Mouse (Mus musculus): ENCODE results near the gene Gucy2d.
A peak's percentile ranks its signal among the peaks of the same experiment; 100 is the strongest.

Gucy2d gene

GRCm38 (mm10) chr7:98439956-98440466 lies at the start of gene Gucy2d:
Gene Gucy2d (plus strand): TSS chr7:98440416.
- no peak for DNase-seq (ENCODE audit: low read depth, low spot score)

GRCm38 (mm10) chr7:98390486-98390885 lies 49.7 kb upstream of the Gucy2d start:
- DNase-seq (ENCODE audit: low read depth, low spot score) = no peak

DNA sequence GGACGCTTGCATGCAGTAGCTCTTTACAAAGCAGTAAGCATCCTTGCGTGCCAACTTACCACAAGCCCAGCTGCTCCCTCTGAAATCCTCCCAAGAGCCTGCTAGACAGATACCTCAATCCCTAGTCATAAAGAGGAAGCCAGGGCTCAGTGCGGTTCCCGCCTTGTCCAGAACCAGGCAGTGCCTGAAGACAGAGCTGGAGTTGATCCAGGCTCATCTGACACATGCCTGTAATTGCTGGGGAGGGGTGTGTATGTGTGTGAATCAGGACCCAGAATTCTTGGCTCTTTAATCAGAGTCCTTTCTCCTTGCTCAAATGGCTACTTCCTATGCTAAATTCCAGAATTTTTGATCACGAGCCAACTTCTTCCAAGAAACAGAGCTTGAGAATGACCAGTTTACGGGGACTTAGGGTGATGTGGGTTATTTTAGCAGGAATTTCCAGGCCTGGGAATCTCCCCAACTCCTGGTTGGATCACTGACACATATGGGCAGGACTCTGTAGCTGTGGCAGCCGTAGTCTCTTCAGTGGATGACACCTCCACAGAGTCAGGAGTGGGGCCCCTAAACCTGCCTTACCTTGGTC lies 48.8 kb upstream of the Gucy2d start:
- no peak for DNase-seq (ENCODE audit: low read depth, low spot score)

GRCm38 (mm10) chr7:98392466-98393201 lies 47.6 kb upstream of the Gucy2d start:
- DNase-seq (ENCODE audit: low read depth, low spot score) = no peak

DNA sequence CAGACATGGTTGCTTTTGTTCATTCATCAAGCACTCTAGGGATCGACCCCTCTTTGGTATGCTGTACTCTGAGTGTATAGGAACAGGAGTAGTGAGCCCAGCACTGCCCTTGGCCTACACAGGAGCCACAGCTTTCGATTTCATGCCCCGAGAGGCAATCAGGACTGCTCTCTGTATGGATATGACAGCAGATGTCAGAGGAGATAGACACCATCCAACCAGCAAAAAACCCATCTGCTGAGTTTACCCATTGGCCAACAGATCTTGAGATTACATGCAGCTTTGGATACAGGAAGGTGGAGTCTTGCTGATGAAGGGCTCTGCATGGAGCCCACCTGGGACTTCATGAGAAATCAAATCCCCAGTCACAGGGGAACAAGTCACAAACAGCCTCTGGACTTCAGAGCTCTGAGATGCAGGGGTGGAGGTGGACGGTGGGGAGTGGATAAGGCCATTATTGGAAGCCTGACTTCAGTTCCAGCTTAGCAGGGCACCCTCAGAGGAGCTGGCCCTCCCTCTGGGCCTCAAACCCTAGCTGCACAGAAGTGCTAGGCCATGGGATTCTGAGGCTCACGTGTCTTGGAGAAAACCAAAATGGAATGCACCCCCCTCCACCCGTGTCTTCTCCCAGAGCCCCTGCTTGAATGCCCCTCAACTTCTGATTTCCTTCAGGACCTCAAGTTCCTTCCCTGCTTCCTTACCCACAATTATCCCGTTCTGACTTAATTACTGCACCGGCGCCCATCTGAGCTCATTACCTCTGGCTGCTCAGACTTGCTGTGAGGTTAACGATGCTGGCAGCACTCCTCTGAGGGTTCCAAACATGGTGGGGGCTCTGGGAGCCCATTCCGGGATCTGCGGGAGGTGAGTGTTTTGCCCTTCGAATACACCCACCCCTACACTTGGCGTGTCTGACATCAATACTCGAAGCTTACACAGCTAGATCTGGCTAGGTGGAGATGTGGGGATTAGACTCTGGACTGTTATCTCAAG lies 37.3 kb upstream of the Gucy2d start:
- no peak for DNase-seq (ENCODE audit: low read depth, low spot score)

- DNase-seq (ENCODE audit: low read depth, low spot score) = no peak
These were observed 36.2 kb upstream of the Gucy2d start for GRCm38 (mm10) chr7:98403996-98404395.

DNA sequence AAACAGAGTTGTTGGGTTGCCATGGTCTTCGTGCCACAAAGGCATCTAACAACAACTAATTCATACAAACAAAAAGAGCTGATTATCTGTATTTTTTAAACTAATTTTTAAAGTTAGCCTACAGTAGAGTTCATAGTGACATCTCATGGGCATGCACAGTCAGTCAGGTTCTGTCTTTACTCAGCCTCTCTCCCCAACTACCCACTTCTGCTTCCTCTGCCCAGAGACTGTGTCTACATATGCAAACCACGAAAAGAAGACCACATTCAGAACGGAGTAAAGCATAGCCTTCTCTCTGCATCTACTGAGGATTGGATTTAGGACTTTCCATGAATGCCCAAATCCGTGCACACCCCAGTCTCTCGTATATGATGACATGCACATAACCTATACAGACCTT lies 32.6 kb upstream of the Gucy2d start:
- no peak for DNase-seq (ENCODE audit: low read depth, low spot score)

- no peak for DNase-seq (ENCODE audit: low read depth, low spot score)
These were observed 27.1 kb upstream of the Gucy2d start for GRCm38 (mm10) chr7:98413115-98413514.

DNA sequence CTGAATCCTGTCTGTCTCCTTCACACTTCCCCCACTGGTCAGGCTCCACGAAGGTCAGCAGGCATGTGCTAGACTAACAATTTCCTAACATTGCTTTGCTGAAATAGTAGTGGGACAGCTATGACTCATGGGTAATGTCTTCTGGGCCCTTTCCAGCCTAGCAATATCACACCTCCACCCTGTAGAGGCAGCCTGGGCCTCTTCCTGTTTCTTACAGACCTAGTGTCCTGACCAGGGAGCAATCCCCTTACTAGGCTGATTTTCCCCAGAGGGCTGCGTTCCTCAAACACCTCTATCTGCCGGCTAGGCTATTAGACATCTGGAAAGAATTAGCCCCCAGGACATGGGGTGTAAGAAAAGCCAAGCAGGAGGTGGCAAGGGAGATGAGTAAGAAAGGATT lies 24.7 kb upstream of the Gucy2d start:
- no peak for DNase-seq (ENCODE audit: low read depth, low spot score)

DNA sequence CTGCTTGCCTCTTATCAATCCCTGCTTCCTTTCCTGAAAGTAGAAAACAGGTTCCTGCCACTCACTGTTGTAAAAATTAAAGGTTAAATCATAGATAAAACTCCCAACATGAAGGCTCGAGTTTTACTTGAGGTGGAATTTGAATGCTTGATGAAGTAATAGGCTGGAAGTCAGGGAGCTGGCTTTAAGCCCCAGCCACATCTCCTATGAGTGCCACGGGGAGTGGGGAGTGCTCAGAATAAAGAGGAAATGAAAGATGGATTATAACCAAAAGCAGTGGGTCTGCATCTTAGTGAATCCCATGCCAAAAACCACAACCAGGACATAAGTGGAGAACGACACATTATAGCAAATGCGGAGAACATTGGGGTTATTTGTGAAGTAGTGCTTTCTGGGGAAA lies 24.2 kb upstream of the Gucy2d start:
- DNase-seq (ENCODE audit: low read depth, low spot score) = no peak

DNA sequence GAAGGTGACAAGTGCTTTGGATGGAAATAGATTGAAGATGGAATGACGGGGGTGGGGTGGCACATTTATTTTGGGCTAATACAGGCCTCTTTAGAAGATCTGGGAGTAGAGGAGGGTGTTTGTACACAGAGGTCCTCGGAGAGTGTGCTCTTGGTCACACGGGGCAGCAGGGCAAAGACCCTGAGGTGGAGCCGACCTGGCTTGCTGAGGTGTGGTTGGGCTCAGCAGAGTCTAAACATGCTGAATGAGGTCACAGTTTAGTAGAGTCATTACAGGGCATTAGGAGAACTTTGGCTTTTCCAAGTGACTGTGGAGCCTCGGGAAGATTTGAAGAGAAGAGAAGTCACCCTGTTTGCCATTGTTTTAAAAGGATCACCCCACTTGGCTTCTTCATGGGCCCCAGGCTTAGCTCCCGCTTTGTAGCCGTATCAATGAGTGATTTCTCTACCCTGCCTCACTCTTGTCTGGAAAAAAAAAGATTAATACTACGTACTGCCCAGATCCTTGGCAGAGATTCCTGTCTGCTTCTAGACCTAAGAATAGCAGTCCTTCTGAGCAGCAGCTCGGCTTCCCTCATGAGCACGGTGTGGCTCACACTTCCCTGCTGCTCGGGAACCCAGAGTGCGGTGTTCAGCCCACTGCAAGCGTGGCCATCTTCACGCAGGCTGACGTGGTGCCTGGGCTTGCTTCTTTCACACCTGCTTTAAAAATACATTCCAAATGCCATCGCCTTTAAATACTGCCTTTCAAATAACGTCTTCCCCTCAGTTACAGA lies 22.0 kb upstream of the Gucy2d start:
- no peak for DNase-seq (ENCODE audit: low read depth, low spot score)

- no peak for DNase-seq (ENCODE audit: low read depth, low spot score)
These were observed 20.9 kb upstream of the Gucy2d start for GRCm38 (mm10) chr7:98419366-98419765.

- no peak for DNase-seq (ENCODE audit: low read depth, low spot score)
These were observed 16.7 kb upstream of the Gucy2d start for GRCm38 (mm10) chr7:98423546-98423945.

DNA sequence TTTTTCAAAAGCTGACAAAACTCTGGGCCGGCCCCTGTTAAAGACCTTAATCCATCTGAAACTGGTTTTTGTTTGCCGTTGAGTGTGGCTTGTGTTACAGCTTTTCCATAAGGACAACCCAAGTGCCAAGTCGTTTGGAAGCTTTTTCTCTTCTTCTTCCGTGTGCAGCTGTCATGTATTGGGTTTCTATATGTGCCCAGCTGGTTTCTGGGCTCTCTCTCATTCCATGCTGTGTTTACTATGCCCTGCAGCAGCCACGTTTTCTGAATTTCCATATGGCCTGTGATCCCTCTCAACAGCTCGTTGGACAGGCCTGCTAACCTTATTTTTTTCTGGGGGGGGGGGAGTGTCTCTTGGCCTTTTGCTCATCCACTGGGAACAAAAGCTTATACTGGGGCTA lies 15.8 kb upstream of the Gucy2d start:
- no peak for DNase-seq (ENCODE audit: low read depth, low spot score)

DNA sequence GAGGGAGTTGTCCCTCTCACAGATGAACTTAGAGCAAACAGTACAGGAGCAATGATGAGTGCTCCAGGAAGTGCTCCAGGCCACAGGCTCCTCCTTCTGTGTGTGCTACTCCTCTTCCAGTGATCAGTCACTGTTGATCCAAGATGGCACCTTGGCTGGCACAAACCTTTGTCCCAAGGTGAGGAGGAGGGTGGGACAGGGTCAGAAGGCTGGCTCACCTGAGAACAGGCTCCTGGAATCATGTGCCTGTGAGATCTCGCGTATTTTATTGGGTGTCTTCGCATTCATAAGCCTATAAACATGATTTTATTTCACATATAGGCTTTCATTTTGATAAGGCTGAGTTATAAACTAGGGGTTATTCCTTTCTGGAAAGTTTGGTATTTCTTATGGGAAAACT lies 14.7 kb upstream of the Gucy2d start:
- DNase-seq (ENCODE audit: low read depth, low spot score) = no peak

GRCm38 (mm10) chr7:98426641-98427040 lies 13.6 kb upstream of the Gucy2d start:
- no peak for DNase-seq (ENCODE audit: low read depth, low spot score)

DNA sequence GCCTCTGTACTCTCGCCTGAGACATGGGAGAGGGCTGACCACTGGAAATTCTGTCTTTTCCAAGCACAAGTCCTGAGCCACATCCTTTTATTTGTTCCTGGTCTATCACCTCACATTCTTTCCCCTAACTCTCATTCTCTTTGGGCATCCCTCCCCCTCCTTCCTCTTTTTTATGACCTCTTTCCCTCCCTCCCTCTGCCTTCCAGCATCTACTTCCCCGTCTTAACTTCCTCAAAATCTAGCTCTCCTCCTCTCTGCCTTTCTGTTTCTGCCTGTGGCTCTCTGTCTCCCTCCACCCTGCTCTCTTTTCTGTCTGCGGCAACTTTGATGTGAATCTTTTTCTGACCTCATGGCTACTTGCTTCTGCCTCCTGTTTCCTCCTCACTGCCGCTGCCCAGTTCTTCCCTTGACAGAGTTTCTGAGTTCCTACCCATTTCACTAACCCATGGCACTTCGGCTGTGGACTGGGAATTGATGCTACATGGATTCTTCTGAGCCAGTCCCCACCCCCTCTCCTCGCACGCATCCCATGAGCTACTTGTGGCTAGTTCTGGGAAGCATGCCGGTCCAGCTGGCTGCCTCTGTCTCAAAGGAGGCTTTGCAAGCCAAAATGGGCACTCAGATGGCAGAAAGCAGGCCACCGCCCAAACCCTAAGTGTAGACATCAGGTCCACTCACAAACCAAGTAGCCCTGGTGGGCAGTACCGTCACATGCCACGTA lies 12.9 kb upstream of the Gucy2d start:
- no peak for DNase-seq (ENCODE audit: low read depth, low spot score)

- no peak for DNase-seq (ENCODE audit: low read depth, low spot score)
These were observed 10.6 kb upstream of the Gucy2d start for GRCm38 (mm10) chr7:98429579-98429978.

DNA sequence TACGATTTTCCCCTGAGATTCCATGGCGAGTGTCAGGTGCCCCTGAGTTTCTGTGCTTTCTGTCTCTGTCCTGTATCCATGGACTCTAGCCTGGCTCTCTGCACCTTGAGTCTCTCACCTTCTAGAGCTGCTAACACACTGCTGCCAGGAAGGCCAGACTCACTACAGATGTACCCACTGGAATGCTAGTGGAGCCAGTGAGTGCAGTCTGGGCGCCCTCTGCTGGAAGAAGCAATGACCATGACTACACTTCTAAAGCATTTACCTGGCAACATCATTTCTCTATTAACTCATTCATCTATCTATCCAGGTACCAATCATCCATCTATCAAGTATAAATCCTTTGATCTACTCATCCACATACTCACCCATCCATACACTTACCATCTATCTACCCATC lies 9.4 kb upstream of the Gucy2d start:
- DNase-seq (ENCODE audit: low read depth, low spot score) = peak; percentile 42

- peak; percentile 19 for DNase-seq (ENCODE audit: low read depth, low spot score)
These were observed 2.6 kb upstream of the Gucy2d start for GRCm38 (mm10) chr7:98437629-98438028.

- DNase-seq (ENCODE audit: low read depth, low spot score) = no peak
These were observed 6.7 kb downstream of the Gucy2d start for GRCm38 (mm10) chr7:98446873-98447272.

All from retina, postnatal 7 days (tissue).